Mouse (Mus musculus): ENCODE data around the gene Atxn1. TPM values are rescaled to one million over a fixed set of nuclear protein-coding genes. Genes with fewer than 3 reads are reported as not detected.
A peak's percentile ranks its signal among the peaks of the same experiment; 100 is the strongest.

Atxn1 gene
- total and polyA plus RNA-seq, 3 experiments, result 9.4 to 61.0 (median 25.0) TPM

DNA sequence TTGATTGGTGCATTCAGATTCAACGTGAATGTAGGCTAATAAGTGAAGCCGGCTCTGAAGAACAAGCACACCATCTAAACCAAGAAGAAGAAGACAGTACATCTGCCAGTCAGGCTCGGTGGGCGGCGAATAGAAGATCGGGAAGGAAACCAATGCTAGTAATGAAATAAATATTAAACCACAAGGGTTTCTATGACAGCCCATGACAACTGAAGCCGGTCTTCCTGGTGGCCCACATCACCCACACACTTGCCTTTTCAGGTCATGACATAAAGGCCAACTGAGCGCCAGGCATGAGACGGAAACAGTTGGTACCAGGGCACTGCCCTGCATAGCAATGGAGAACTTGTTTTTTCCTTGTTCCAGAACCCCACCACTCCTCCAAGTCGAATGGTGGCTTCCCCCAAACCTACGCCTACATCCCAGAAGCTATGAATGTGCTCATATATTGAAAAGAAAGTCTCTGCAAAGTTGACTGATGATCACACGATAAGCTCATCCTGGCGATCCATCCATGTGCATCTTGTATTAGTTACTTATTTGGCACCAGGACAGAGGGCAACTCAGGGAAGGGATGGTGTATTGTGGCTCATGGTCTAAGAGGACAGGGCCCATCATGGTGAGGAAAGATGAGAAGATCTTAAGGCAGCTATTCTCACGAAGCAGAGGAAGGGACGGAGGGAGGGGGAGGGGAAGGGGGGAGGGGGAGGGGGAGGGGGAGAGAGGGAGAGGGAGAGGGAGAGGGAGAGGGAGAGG, 45.7 kb downstream of the Atxn1 start:
- peaks cover 56% of the 10 kb centered on the region for H3K4me1 ChIP-seq (ENCODE audit: insufficient read depth, low read depth, low read length)
- no peak for ATAC-seq (ENCODE audit: extremely low read depth, insufficient number of reproducible peaks, low FRiP score, poor library complexity, severe bottlenecking)
- DNase-seq (ENCODE audit: low spot score), result no peak
- no peak for TF ChIP-seq TAL1 (conservative IDR thresholded peaks at IDR 0.05; ENCODE audit: low read depth, low read length)
- no peak for TF ChIP-seq GATA2 (IDR thresholded peaks at IDR 0.05; ENCODE audit: borderline replicate concordance, low read depth, low read length)
- TF ChIP-seq CTCF (IDR thresholded peaks at IDR 0.05; ENCODE audit: low read depth, low read length), result no peak
- no peak for TF ChIP-seq GATA1 (IDR thresholded peaks at IDR 0.05; ENCODE audit: borderline replicate concordance, low read length)
- TF ChIP-seq POLR2AphosphoS5 (IDR thresholded peaks at IDR 0.05; ENCODE audit: insufficient replicate concordance, low read depth, low read length), result no peak
- H3K9me3 ChIP-seq (replicated peaks), result no peaks in the 10 kb centered on the region
- H3K36me3 ChIP-seq (replicated peaks), result peaks cover 63% of the 10 kb centered on the region
- no peaks in the 10 kb centered on the region for H3K27me3 ChIP-seq (ENCODE audit: insufficient read depth, low read length)
- no peak overlapping the region for H3K4me3 ChIP-seq (ENCODE audit: low read depth, low read length)

DNA sequence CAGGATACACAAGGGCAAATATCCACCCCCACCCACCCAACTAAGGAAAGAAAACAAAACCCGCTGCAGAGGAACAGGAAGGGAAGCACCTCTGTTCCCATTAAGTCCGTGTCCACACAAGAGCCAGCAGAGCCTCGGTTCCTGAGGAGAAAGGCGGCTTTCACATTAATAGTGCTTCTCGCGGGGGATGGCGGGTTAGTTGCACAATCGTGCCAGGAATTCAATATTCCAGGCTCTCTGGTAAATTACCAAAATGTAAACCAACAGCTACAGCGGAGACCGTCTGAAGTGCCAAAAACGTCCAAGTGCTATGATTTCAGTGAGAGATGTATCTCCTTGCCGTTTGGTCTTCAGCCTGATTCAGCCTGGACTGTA, 46.8 kb downstream of the Atxn1 start:
- DNase-seq (ENCODE audit: low spot score), result no peak
- no peaks in the 10 kb centered on the region for H3K27me3 ChIP-seq (ENCODE audit: insufficient read depth, low read length)

DNA sequence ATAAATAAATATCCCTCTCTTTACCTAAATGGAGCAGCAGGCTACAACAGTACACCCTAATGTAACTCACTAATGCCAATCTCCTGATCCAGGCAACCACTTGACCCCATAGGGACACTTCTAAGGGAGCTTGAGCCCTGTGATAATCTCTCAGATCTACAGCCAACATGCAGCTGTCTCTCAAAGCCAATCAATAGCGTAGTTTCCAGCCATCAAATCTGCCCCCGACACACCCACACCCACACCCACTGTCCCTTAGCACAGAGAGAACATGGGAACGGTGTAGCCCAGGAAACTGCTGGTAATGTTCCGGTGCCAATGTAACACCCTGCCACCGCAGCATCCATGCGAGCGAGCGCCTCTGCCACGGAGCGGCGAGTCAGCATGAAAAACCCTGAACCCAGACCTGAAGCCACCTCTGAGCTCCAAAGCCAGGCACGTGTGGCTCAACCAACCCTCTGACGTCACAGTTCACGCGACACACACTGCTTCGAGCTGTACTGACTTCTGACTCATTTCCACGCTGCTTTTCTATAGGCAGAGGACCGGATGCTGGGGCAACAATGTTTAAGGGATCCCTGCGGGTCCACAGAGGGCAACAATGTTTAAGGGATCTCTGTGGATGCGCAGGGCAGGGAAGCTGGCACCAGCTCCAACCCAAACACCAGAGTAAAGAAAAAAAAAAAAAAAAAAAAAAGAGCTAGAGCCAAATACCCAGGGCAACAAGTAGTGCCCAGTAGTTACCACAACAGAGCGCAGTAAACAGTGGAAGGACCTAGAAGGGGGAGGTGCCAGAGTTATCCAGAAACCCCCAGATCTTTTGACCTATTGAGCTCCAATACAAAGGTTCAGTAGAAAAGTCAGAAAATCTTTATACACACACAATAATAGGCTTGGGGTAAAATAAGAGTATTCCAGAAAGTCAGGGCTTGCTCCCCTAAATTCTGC, 47.5 kb downstream of the Atxn1 start:
- peak overlapping the region; percentile 33; the same call in 1 of the 2 replicates for H3K4me3 ChIP-seq (ENCODE audit: low read depth, low read length)
- ATAC-seq (ENCODE audit: extremely low read depth, insufficient number of reproducible peaks, low FRiP score, poor library complexity, severe bottlenecking) (no peak), DNase-seq (ENCODE audit: low spot score) (no peak)
- H3K9me3 ChIP-seq (replicated peaks), result no peaks in the 10 kb centered on the region
- peaks cover 48% of the 10 kb centered on the region for H3K4me1 ChIP-seq (ENCODE audit: insufficient read depth, low read depth, low read length)
- H3K36me3 ChIP-seq (replicated peaks), result peaks cover 56% of the 10 kb centered on the region
- no peaks in the 10 kb centered on the region for H3K27me3 ChIP-seq (ENCODE audit: insufficient read depth, low read length)
- TF ChIP-seq GATA2 (IDR thresholded peaks at IDR 0.05; ENCODE audit: borderline replicate concordance, low read depth, low read length), result no peak
- no peak for TF ChIP-seq POLR2AphosphoS5 (IDR thresholded peaks at IDR 0.05; ENCODE audit: insufficient replicate concordance, low read depth, low read length)
- TF ChIP-seq GATA1 (IDR thresholded peaks at IDR 0.05; ENCODE audit: borderline replicate concordance, low read length), result no peak
- TF ChIP-seq TAL1 (conservative IDR thresholded peaks at IDR 0.05; ENCODE audit: low read depth, low read length), result no peak
- TF ChIP-seq CTCF (IDR thresholded peaks at IDR 0.05; ENCODE audit: low read depth, low read length), result no peak

More for the DNA sequence above, 46.8 kb downstream of the Atxn1 start:
- peaks cover 54% of the 10 kb centered on the region for H3K36me3 ChIP-seq (replicated peaks)
- no peak overlapping the region for H3K4me3 ChIP-seq (ENCODE audit: low read depth, low read length)
- TF ChIP-seq TAL1 (conservative IDR thresholded peaks at IDR 0.05; ENCODE audit: low read depth, low read length), result no peak
- no peak for TF ChIP-seq POLR2AphosphoS5 (IDR thresholded peaks at IDR 0.05; ENCODE audit: insufficient replicate concordance, low read depth, low read length)
- no peak for TF ChIP-seq GATA2 (IDR thresholded peaks at IDR 0.05; ENCODE audit: borderline replicate concordance, low read depth, low read length)
- TF ChIP-seq CTCF (IDR thresholded peaks at IDR 0.05; ENCODE audit: low read depth, low read length), result no peak
- no peak for TF ChIP-seq GATA1 (IDR thresholded peaks at IDR 0.05; ENCODE audit: borderline replicate concordance, low read length)
- H3K9me3 ChIP-seq (replicated peaks), result no peaks in the 10 kb centered on the region
- no peak for ATAC-seq (ENCODE audit: extremely low read depth, insufficient number of reproducible peaks, low FRiP score, poor library complexity, severe bottlenecking)
- H3K4me1 ChIP-seq (ENCODE audit: insufficient read depth, low read depth, low read length), result peaks cover 52% of the 10 kb centered on the region

DNA sequence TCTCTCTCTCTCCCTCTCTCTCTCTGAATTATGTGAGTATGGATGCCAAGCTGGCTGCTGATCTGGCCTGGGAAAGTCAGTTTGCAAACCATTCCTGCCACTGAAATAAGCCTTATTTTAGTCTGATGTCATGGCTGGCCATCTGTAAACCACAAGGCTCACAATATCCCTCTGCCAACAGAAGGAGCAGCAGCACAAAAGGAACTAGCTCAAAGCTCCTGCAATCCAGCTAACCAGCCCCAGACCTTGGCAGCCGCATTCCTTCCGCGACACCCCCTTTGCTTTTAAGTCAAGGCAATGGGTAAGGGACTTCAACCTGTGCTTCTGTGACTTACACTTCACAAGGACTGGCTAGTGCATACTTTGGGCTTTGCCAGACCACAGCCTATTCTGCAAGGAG, 48.9 kb downstream of the Atxn1 start:
- no peak for TF ChIP-seq GATA1 (IDR thresholded peaks at IDR 0.05; ENCODE audit: borderline replicate concordance, low read length)
- TF ChIP-seq CTCF (IDR thresholded peaks at IDR 0.05; ENCODE audit: low read depth, low read length), result no peak
- TF ChIP-seq POLR2AphosphoS5 (IDR thresholded peaks at IDR 0.05; ENCODE audit: insufficient replicate concordance, low read depth, low read length), result no peak
- TF ChIP-seq TAL1 (conservative IDR thresholded peaks at IDR 0.05; ENCODE audit: low read depth, low read length), result no peak
- no peak for TF ChIP-seq GATA2 (IDR thresholded peaks at IDR 0.05; ENCODE audit: borderline replicate concordance, low read depth, low read length)
- H3K36me3 ChIP-seq (replicated peaks), result peaks cover 63% of the 10 kb centered on the region
- H3K27me3 ChIP-seq (ENCODE audit: insufficient read depth, low read length), result no peaks in the 10 kb centered on the region
- no peaks in the 10 kb centered on the region for H3K9me3 ChIP-seq (replicated peaks)
- H3K4me3 ChIP-seq (ENCODE audit: low read depth, low read length), result no peak overlapping the region
- ATAC-seq (ENCODE audit: extremely low read depth, insufficient number of reproducible peaks, low FRiP score, poor library complexity, severe bottlenecking) (no peak), DNase-seq (ENCODE audit: low spot score) (no peak)
- H3K4me1 ChIP-seq (ENCODE audit: insufficient read depth, low read depth, low read length), result peaks cover 62% of the 10 kb centered on the region

DNA sequence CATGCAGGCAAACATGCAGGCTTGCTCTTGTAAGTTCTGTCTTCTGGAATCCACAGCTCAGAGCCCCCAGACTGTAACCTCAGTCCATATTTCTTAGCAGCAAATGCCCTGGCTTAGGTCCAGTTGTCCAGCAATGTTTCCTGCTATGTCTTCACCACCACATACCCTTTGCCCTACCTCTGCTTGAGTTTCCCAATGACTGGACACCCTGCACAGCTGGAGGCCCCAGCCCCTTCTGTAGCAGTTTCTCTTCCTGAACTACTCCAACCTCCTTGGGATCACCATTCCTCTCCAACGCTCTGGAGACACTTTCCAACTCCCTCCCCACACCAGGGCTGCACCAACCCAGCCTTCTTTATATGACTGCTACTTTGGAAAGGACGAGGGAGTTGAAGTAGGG, 49.8 kb downstream of the Atxn1 start:
- Histone ChIP-seq H3K9me3 (replicated peaks) (no peaks in the 10 kb centered on the region), H3K4me3 (ENCODE audit: low read depth, low read length) (no peak overlapping the region), H3K36me3 (replicated peaks) (peaks cover 63% of the 10 kb centered on the region), H3K27me3 (ENCODE audit: insufficient read depth, low read length) (no peaks in the 10 kb centered on the region), H3K4me1 (ENCODE audit: insufficient read depth, low read depth, low read length) (peaks cover 67% of the 10 kb centered on the region)
- TF ChIP-seq TAL1 (conservative IDR thresholded peaks at IDR 0.05; ENCODE audit: low read depth, low read length) (no peak), GATA2 (IDR thresholded peaks at IDR 0.05; ENCODE audit: borderline replicate concordance, low read depth, low read length) (no peak), POLR2AphosphoS5 (IDR thresholded peaks at IDR 0.05; ENCODE audit: insufficient replicate concordance, low read depth, low read length) (no peak), GATA1 (IDR thresholded peaks at IDR 0.05; ENCODE audit: borderline replicate concordance, low read length) (no peak), CTCF (IDR thresholded peaks at IDR 0.05; ENCODE audit: low read depth, low read length) (no peak)
- DNase-seq (ENCODE audit: low spot score), result no peak
- ATAC-seq (ENCODE audit: extremely low read depth, insufficient number of reproducible peaks, low FRiP score, poor library complexity, severe bottlenecking), result no peak

DNA sequence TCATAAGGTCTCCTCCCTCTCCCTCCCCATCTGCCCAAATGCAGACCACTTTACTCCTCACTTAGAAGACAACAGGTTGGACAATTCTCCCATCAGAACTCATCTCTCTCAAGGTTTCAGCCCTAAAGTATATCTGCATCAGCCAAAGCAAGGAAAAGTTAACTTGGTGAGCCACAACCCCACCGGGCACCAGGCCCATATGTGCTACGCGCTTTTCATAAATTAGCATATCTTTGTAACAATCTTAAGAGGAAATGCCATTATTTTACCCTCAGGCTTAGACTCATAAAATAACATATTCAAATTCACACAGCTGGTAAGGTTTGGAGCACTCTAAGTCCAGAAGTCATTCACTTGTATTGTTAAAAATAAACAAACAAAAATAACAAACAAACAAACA, 50.7 kb downstream of the Atxn1 start:
- H3K4me1 ChIP-seq (ENCODE audit: insufficient read depth, low read depth, low read length), result peaks cover 64% of the 10 kb centered on the region
- TF ChIP-seq GATA1 (IDR thresholded peaks at IDR 0.05; ENCODE audit: borderline replicate concordance, low read length) (no peak), GATA2 (IDR thresholded peaks at IDR 0.05; ENCODE audit: borderline replicate concordance, low read depth, low read length) (no peak), CTCF (IDR thresholded peaks at IDR 0.05; ENCODE audit: low read depth, low read length) (no peak), TAL1 (conservative IDR thresholded peaks at IDR 0.05; ENCODE audit: low read depth, low read length) (no peak), POLR2AphosphoS5 (IDR thresholded peaks at IDR 0.05; ENCODE audit: insufficient replicate concordance, low read depth, low read length) (no peak)
- H3K4me3 ChIP-seq (ENCODE audit: low read depth, low read length), result no peak overlapping the region
- peaks cover 65% of the 10 kb centered on the region for H3K36me3 ChIP-seq (replicated peaks)
- ATAC-seq (ENCODE audit: extremely low read depth, insufficient number of reproducible peaks, low FRiP score, poor library complexity, severe bottlenecking) (no peak), DNase-seq (ENCODE audit: low spot score) (no peak)
- no peaks in the 10 kb centered on the region for H3K27me3 ChIP-seq (ENCODE audit: insufficient read depth, low read length)
- no peaks in the 10 kb centered on the region for H3K9me3 ChIP-seq (replicated peaks)
